Mouse (Mus musculus): Measurements from ENCODE around the gene Pla2g6. TPM values are rescaled to one million over a fixed set of nuclear protein-coding genes. Genes with fewer than 3 reads are reported as not detected.
A peak's percentile ranks its signal among the peaks of the same experiment; 100 is the strongest.

Pla2g6 gene
- 10 to 100 TPM; 11.6 to 15.6 (median 13.4) TPM for total RNA-seq (2022)

- DNase-seq (ENCODE audit: low spot score): peak; percentile 99
Measured at GRCm38 (mm10) chr15:79328058-79328938, at the start of gene Pla2g6. TSS of gene Pla2g6 (minus strand) at chr15:79328390.

GRCm38 (mm10) chr15:79377681-79378080 is 49.5 kb upstream of the Pla2g6 start:
- peak; percentile 91 for DNase-seq (ENCODE audit: low spot score)

GRCm38 (mm10) chr15:79374760-79375159 is 46.6 kb upstream of the Pla2g6 start:
- DNase-seq (ENCODE audit: low spot score): no peak

GRCm38 (mm10) chr15:79370281-79370843 is 42.2 kb upstream of the Pla2g6 start:
- DNase-seq (ENCODE audit: low spot score): no peak

GRCm38 (mm10) chr15:79369452-79370280 is 41.5 kb upstream of the Pla2g6 start:
- DNase-seq (ENCODE audit: low spot score): no peak

- DNase-seq (ENCODE audit: low spot score): no peak
Measured at GRCm38 (mm10) chr15:79368861-79369440, 40.8 kb upstream of the Pla2g6 start.

- peak; percentile 82 for DNase-seq (ENCODE audit: low spot score)
Measured at GRCm38 (mm10) chr15:79368313-79368811, 40.2 kb upstream of the Pla2g6 start.

- no peak for DNase-seq (ENCODE audit: low spot score)
Measured at GRCm38 (mm10) chr15:79366402-79366801, 38.2 kb upstream of the Pla2g6 start.

- DNase-seq (ENCODE audit: low spot score): no peak
Measured at GRCm38 (mm10) chr15:79365068-79365467, 36.9 kb upstream of the Pla2g6 start.

- no peak for DNase-seq (ENCODE audit: low spot score)
Measured at GRCm38 (mm10) chr15:79364120-79364519, 35.9 kb upstream of the Pla2g6 start.

GRCm38 (mm10) chr15:79361023-79361422 is 32.8 kb upstream of the Pla2g6 start:
- no peak for DNase-seq (ENCODE audit: low spot score)

GRCm38 (mm10) chr15:79360371-79360770 is 32.2 kb upstream of the Pla2g6 start:
- DNase-seq (ENCODE audit: low spot score): no peak

GRCm38 (mm10) chr15:79359954-79360353 is 31.8 kb upstream of the Pla2g6 start:
- DNase-seq (ENCODE audit: low spot score): no peak

GRCm38 (mm10) chr15:79357974-79358690 is 29.9 kb upstream of the Pla2g6 start:
- no peak for DNase-seq (ENCODE audit: low spot score)

- DNase-seq (ENCODE audit: low spot score): no peak
Measured at GRCm38 (mm10) chr15:79357036-79357911, 29.1 kb upstream of the Pla2g6 start.

- DNase-seq (ENCODE audit: low spot score): no peak
Measured at GRCm38 (mm10) chr15:79356481-79356880, 28.3 kb upstream of the Pla2g6 start.

- no peak for DNase-seq (ENCODE audit: low spot score)
Measured at GRCm38 (mm10) chr15:79354619-79355018, 26.4 kb upstream of the Pla2g6 start.

- DNase-seq (ENCODE audit: low spot score): no peak
Measured at GRCm38 (mm10) chr15:79353690-79354305, 25.6 kb upstream of the Pla2g6 start.

GRCm38 (mm10) chr15:79352479-79352878 is 24.3 kb upstream of the Pla2g6 start:
- no peak for DNase-seq (ENCODE audit: low spot score)

Data from heart, adult 8-10 months (tissue).